Mouse (Mus musculus) G1E (cell line): ENCODE results near the gene Rbm4.

Source experiments
- CTCF ChIP-seq: IDR thresholded peaks from 2 replicates; pipeline ENCODE4 v1.5.1; 2012; ENCODE audit warnings: low read depth, low read length, inconsistent platforms, mixed read lengths
- GATA1 ChIP-seq: IDR thresholded peaks from 2 replicates; pipeline ENCODE4 v1.6.1; 2012; ENCODE audit warnings: borderline replicate concordance, low read length, inconsistent platforms, mixed read lengths
- GATA2 ChIP-seq: IDR thresholded peaks from 2 replicates; pipeline ENCODE4 v1.6.1; 2012; ENCODE audit warnings: low read depth, low read length, inconsistent platforms, borderline replicate concordance
- POLR2AphosphoS5 ChIP-seq: IDR thresholded peaks from 2 replicates; pipeline ENCODE4 v1.6.1; 2012; ENCODE audit warnings: low read depth, low read length, inconsistent platforms; ENCODE audit not compliant: insufficient replicate concordance
- TAL1 ChIP-seq: conservative IDR thresholded peaks from 2 replicates; pipeline ENCODE4 v1.6.1; 2012; ENCODE audit warnings: low read depth, low read length, inconsistent platforms, mixed read lengths

DNA sequence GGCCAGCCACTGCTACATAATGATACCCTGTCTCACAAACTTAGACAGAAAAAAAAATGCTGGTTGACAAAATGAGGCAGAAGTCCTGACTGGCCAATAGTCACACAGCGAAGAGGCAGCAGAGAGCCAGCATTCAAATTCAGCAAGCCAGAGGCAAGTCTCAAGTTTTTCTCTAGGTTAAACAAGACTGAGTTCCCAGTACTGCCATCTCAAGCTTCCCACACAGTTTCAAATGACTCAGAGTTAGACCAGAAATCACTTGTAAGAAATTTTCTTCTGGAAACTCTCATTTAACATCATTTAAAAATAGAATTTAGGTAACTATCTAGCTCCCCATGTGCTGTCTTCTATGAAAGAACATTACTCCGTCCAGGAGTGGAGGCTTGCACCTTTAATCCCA lies 4.1 kb upstream of the Rbm4 start:
- no peak for TF ChIP-seq CTCF
- no peak for TF ChIP-seq GATA2
- TF ChIP-seq POLR2AphosphoS5 = no peak
- no peak for TF ChIP-seq GATA1
- no peak for TF ChIP-seq TAL1
